Mouse (Mus musculus): Measurements from ENCODE around the gene Ghrl. TPM values are rescaled to one million over a fixed set of nuclear protein-coding genes. Genes with fewer than 3 reads are reported as not detected.

The Ghrl gene
- polyA plus RNA-seq, 1 experiment: 0.33 TPM

DNA sequence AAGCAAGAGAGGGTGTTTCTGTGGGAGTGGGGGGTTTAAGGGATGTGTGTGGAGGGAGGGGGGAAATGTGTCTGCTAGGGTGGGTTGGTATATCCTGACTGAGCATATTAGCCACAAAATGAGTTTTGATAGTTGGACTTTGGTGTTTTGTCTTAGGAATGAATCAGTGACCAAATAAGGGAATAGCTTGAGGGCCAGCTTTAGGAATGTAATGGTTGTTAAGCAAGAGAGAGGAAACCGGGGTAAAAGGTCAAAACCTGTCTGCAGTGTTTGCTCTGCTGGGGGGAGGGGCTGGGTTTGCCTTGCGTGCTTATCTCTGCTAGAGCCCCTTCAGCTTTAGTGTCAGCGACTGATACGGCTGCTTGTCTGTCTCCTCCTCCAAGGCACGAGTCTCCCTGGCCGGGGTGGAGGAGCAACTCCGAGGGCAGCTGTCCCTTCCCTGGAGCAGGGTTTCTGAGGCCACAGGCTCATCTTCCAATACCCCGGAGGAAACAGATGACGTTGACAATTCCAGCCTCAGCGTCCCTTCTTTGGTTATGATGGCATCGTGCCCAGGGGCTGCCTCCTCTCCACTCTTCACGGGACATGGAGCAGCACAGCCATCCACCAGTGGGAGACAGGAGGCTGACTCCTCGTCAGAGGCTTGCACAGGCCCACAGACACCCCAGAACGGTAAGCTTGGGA lies 29.1 kb downstream of the Ghrl start:
- peaks cover 7% of the 10 kb centered on the region for H3K36me3 ChIP-seq (ENCODE audit: control insufficient read depth, insufficient read depth)
- TF ChIP-seq USF1 (IDR thresholded peaks at IDR 0.05; ENCODE audit: low read depth) (no peak), CEBPB (IDR thresholded peaks at IDR 0.05; ENCODE audit: low read depth) (peak; percentile 91), CTCF (IDR thresholded peaks at IDR 0.05; ENCODE audit: control insufficient read depth, insufficient read depth, insufficient read length) (no peak), MAX (IDR thresholded peaks at IDR 0.05) (peak; percentile 25), MYOG (IDR thresholded peaks at IDR 0.05; ENCODE audit: control insufficient read depth, extremely low read depth, insufficient read length) (no peak), MYOD1 (IDR thresholded peaks at IDR 0.05; ENCODE audit: control insufficient read depth, insufficient read length, low read depth) (peak; percentile 7), FOSL1 (IDR thresholded peaks at IDR 0.05; ENCODE audit: insufficient read depth, low read length, poor library complexity, severe bottlenecking) (no peak)
- no peaks in the 10 kb centered on the region for H3K27me3 ChIP-seq (ENCODE audit: control insufficient read depth, insufficient read depth, insufficient read length)
- H3K79me3 ChIP-seq (ENCODE audit: low read depth): peaks cover 26% of the 10 kb centered on the region
- H3K4me3 ChIP-seq (ENCODE audit: insufficient read depth, poor library complexity, severe bottlenecking): peak overlapping the region; percentile 38
- H3K79me2 ChIP-seq (ENCODE audit: control insufficient read depth, insufficient read depth): peaks cover 43% of the 10 kb centered on the region
- peak overlapping the region; percentile 69 for H3ac ChIP-seq (ENCODE audit: control insufficient read depth, insufficient read length, low read depth)

DNA sequence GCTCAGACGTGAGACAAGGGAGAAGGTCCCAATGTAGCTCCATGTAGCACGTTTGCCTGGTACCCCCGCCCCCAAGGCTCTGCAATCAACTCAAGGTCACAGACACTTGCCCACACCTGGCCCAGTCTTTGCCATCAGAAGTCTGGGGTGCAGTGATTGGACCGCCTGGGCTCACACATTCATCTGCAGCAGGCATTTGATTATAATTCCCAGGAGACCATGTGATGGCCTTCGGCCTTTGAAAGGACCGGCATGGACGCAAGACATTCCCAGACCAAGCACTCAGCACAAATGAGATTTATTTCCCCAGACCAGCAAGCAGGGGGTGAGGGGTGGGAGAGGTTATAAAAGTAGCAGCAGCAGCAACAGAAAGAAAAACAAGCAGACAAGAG lies 29.7 kb downstream of the Ghrl start:
- Histone ChIP-seq H3K79me3 (ENCODE audit: low read depth) (peaks cover 26% of the 10 kb centered on the region), H3K36me3 (ENCODE audit: control insufficient read depth, insufficient read depth) (peaks cover 7% of the 10 kb centered on the region), H3K27me3 (ENCODE audit: control insufficient read depth, insufficient read depth, insufficient read length) (no peaks in the 10 kb centered on the region), H3ac (ENCODE audit: control insufficient read depth, insufficient read length, low read depth) (peak overlapping the region; percentile 22), H3K4me3 (ENCODE audit: insufficient read depth, poor library complexity, severe bottlenecking) (no peak overlapping the region), H3K79me2 (ENCODE audit: control insufficient read depth, insufficient read depth) (peaks cover 37% of the 10 kb centered on the region)
- TF ChIP-seq USF1 (IDR thresholded peaks at IDR 0.05; ENCODE audit: low read depth): peak; percentile 51
- peak; percentile 2 for TF ChIP-seq MYOD1 (IDR thresholded peaks at IDR 0.05; ENCODE audit: control insufficient read depth, insufficient read length, low read depth)
- TF ChIP-seq FOSL1 (IDR thresholded peaks at IDR 0.05; ENCODE audit: insufficient read depth, low read length, poor library complexity, severe bottlenecking): no peak
- no peak for TF ChIP-seq CEBPB (IDR thresholded peaks at IDR 0.05; ENCODE audit: low read depth)
- TF ChIP-seq MAX (IDR thresholded peaks at IDR 0.05): no peak
- no peak for TF ChIP-seq MYOG (IDR thresholded peaks at IDR 0.05; ENCODE audit: control insufficient read depth, extremely low read depth, insufficient read length)

DNA sequence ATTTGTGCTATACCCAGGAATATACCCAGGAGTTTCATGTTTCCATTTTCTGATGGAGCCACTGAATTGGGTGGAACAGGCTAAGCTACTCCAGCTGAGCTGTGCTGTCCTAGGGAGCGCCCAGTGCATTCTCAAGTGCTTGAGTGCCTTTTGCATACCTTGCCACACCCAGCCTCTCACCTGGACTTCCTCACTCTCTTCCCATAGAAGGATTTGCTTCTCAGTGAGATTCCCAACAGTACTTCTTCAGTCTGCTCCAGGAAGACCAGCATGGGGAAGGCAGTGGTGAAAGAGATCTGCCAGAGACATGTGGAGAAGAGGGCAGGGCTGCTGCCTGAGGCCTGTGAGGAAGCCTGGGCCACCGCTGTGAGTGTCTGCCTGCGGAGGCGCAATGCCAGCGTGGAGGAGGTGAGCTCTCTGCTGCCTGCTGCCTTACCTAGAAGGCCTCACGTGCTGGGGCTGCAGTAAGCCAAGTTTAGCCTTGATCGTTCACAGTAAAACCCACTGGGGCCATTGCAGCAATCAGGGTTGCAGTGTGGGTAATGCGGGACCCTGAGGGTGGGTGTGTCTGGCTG lies 33.0 kb downstream of the Ghrl start:
- TF ChIP-seq FOSL1 (IDR thresholded peaks at IDR 0.05; ENCODE audit: insufficient read depth, low read length, poor library complexity, severe bottlenecking) (no peak), MAX (IDR thresholded peaks at IDR 0.05) (no peak), USF1 (IDR thresholded peaks at IDR 0.05; ENCODE audit: low read depth) (no peak), CEBPB (IDR thresholded peaks at IDR 0.05; ENCODE audit: low read depth) (no peak), MYOD1 (IDR thresholded peaks at IDR 0.05; ENCODE audit: control insufficient read depth, insufficient read length, low read depth) (no peak), MYOG (IDR thresholded peaks at IDR 0.05; ENCODE audit: control insufficient read depth, extremely low read depth, insufficient read length) (no peak)
- Histone ChIP-seq H3K36me3 (ENCODE audit: control insufficient read depth, insufficient read depth) (no peaks in the 10 kb centered on the region), H3ac (ENCODE audit: control insufficient read depth, insufficient read length, low read depth) (no peak overlapping the region), H3K27me3 (ENCODE audit: control insufficient read depth, insufficient read depth, insufficient read length) (no peaks in the 10 kb centered on the region), H3K4me3 (ENCODE audit: insufficient read depth, poor library complexity, severe bottlenecking) (no peak overlapping the region), H3K79me2 (ENCODE audit: control insufficient read depth, insufficient read depth) (peaks cover 9% of the 10 kb centered on the region), H3K79me3 (ENCODE audit: low read depth) (peaks cover 5% of the 10 kb centered on the region)

DNA sequence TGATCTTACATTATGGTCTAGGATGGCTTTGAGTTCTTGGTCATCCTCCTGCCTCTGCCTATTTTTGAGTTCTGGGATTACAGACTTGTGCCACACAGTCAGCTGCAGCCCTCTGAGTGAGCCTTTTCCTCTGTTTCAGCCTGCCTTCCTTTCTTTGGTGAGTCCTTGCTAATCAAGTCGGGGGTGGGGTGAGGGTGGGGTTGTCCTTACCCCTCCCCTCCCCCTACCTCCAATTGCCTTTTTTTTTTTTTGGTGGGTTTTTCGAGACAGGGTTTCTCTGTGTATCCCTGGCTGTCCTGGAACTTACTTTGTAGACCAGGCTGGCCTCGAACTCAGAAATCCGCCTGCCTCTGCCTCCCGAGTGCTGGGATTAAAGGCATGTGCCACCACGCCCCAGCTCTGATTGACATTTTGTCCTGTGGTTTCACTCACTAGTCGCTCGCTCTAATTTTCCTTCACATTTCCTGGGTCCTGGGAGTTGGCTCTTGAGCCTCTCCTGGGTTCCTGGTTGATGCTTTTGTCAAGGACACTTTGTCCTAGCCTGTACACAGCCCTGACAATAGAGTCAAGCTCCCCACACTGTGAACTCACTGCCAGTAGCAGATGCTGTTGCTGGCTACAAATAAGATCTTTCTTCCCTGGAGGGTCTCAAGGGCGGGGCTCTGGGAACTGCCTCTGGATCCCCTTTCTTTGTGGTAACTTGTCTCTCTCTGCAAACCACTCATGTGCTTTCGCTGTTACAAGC lies 36.4 kb downstream of the Ghrl start:
- Histone ChIP-seq H3K4me3 (ENCODE audit: insufficient read depth, poor library complexity, severe bottlenecking) (no peak overlapping the region), H3K27me3 (ENCODE audit: control insufficient read depth, insufficient read depth, insufficient read length) (no peaks in the 10 kb centered on the region), H3ac (ENCODE audit: control insufficient read depth, insufficient read length, low read depth) (no peak overlapping the region), H3K79me3 (ENCODE audit: low read depth) (no peaks in the 10 kb centered on the region), H3K79me2 (ENCODE audit: control insufficient read depth, insufficient read depth) (no peaks in the 10 kb centered on the region), H3K36me3 (ENCODE audit: control insufficient read depth, insufficient read depth) (no peaks in the 10 kb centered on the region)
- TF ChIP-seq FOSL1 (IDR thresholded peaks at IDR 0.05; ENCODE audit: insufficient read depth, low read length, poor library complexity, severe bottlenecking) (no peak), MAX (IDR thresholded peaks at IDR 0.05) (no peak), MYOD1 (IDR thresholded peaks at IDR 0.05; ENCODE audit: control insufficient read depth, insufficient read length, low read depth) (no peak), CEBPB (IDR thresholded peaks at IDR 0.05; ENCODE audit: low read depth) (no peak), CTCF (IDR thresholded peaks at IDR 0.05; ENCODE audit: control insufficient read depth, insufficient read depth, insufficient read length) (no peak), USF1 (IDR thresholded peaks at IDR 0.05; ENCODE audit: low read depth) (no peak), MYOG (IDR thresholded peaks at IDR 0.05; ENCODE audit: control insufficient read depth, extremely low read depth, insufficient read length) (no peak)

DNA sequence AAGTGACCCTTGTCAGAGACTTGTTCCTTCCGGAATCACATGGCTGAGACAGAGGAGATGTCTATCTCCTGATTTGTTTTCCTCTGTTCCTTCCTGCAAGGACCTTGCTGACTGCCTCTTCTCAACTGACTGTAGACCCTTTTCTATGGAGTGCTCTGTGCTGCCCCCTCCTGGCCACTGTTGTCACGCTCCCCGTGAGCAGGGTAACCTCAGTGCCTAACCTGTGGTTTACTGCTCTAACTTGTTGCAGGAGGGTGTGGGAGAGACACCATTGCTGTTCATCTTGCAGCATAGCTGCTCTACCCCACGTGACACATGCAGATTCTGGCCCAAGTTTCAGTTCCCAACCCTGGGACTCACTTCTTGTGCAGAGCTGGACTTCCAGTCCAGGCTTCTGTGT lies 38.4 kb downstream of the Ghrl start:
- Histone ChIP-seq H3K36me3 (ENCODE audit: control insufficient read depth, insufficient read depth) (no peaks in the 10 kb centered on the region), H3K79me2 (ENCODE audit: control insufficient read depth, insufficient read depth) (no peaks in the 10 kb centered on the region), H3ac (ENCODE audit: control insufficient read depth, insufficient read length, low read depth) (no peak overlapping the region), H3K4me3 (ENCODE audit: insufficient read depth, poor library complexity, severe bottlenecking) (no peak overlapping the region), H3K27me3 (ENCODE audit: control insufficient read depth, insufficient read depth, insufficient read length) (no peaks in the 10 kb centered on the region), H3K79me3 (ENCODE audit: low read depth) (no peaks in the 10 kb centered on the region)
- TF ChIP-seq USF1 (IDR thresholded peaks at IDR 0.05; ENCODE audit: low read depth) (peak; percentile 23), CTCF (IDR thresholded peaks at IDR 0.05; ENCODE audit: control insufficient read depth, insufficient read depth, insufficient read length) (peak; percentile 83), CEBPB (IDR thresholded peaks at IDR 0.05; ENCODE audit: low read depth) (no peak), FOSL1 (IDR thresholded peaks at IDR 0.05; ENCODE audit: insufficient read depth, low read length, poor library complexity, severe bottlenecking) (no peak), MAX (IDR thresholded peaks at IDR 0.05) (no peak), MYOD1 (IDR thresholded peaks at IDR 0.05; ENCODE audit: control insufficient read depth, insufficient read length, low read depth) (no peak), MYOG (IDR thresholded peaks at IDR 0.05; ENCODE audit: control insufficient read depth, extremely low read depth, insufficient read length) (no peak)

Measured in C2C12 (cell line).